ENCODE assay signal across 12 mouse cellular contexts in genomic region chr14:62118542-62118953, GRCm38 (mm10).
DNase-seq lines count a peak whose midpoint lies in the region; ATAC-seq lines count a peak whose summit lies in the region.
"Had no signal": no experiment of that assay in that cellular context is flagged by ENCODE, and none has a peak within 500 bp of the region (broad histone marks: within the 10 kb centered on the region; RNA-seq: fewer than 3 reads in every experiment).

No protein-coding gene starts in this region.

- peak; percentile 43 for ATAC-seq in activated CD4-positive, CD25-positive, alpha-beta regulatory T cell, adult 4 months
- ATAC-seq in inflammation-experienced regulatory T-cells, adult 6 months = peak; percentile 81
- no peak for ATAC-seq in cerebellum, adult (ENCODE audit: insufficient number of reproducible peaks, low FRiP score, low TSS enrichment)
- ATAC-seq: forebrain, embryonic 14.5 days had no signal

- DNase-seq in heart, postnatal 4 days = peak; percentile 7
- DNase-seq in heart, adult 11 months = no peak
- peak; percentile 51 for DNase-seq in 416B (ENCODE audit: low read depth)
- no peak for DNase-seq in heart, adult 8-10 months (ENCODE audit: low spot score)
- DNase-seq in cerebellum, adult 11-12 months = no peak
- DNase-seq: kidney, adult 8-10 months; liver; thymus, adult 2 months had no signal

Comparison
In these comparisons a context has a peak if more than half of its experiments do, and no peak if none do; other contexts are left out.
1. DNase-seq: peak in heart, postnatal 4 days (single experiment) and 416B (single experiment); none in heart, adult 11 months (single experiment), heart, adult 8-10 months (single experiment) and cerebellum, adult 11-12 months (single experiment).